Mouse (Mus musculus) heart, postnatal 0 days (tissue): Measurements from ENCODE around the gene Enox1. TPM values are rescaled to one million over a fixed set of nuclear protein-coding genes. Genes with fewer than 3 reads are reported as not detected.

Experiments
- ATAC-seq: fragments of 200-750 bp; cut with Nextera tagmentation; 2 replicates; pipeline ENCODE4 v1.8.0; 2017; ENCODE audit warnings: low read depth, moderate number of reproducible peaks, moderate library complexity; ENCODE audit not compliant: insufficient read depth
- DNase-seq: peaks from one replicate; pipeline ENCODE4 v3.0.0-alpha.2; 2016; ENCODE audit warnings: low spot score
- H3K27ac ChIP-seq: fragments of 300-500 bp; sonication (generic); 2 replicates; pipeline ENCODE4 v1.5.1; 2014; ENCODE audit warnings: low read depth, mild to moderate bottlenecking
- H3K27me3 ChIP-seq: fragments of 300-500 bp; sonication (generic); 2 replicates; pipeline ENCODE4 v1.6.1; 2014; ENCODE audit warnings: low read length, mixed read lengths; ENCODE audit not compliant: control insufficient read depth, insufficient read depth
- H3K36me3 ChIP-seq: fragments of 300-500 bp; sonication (generic); replicated peaks from 2 replicates; pipeline ENCODE4 v1.6.1; 2014; ENCODE audit warnings: low read length, mixed read lengths; ENCODE audit not compliant: control insufficient read depth, insufficient read depth
- H3K4me1 ChIP-seq: fragments of 300-500 bp; sonication (generic); 2 replicates; pipeline ENCODE4 v1.6.1; 2014; ENCODE audit warnings: antibody characterized with exemption; ENCODE audit not compliant: control insufficient read depth, insufficient read depth
- H3K4me2 ChIP-seq: fragments of 300-500 bp; sonication (generic); 2 replicates; pipeline ENCODE4 v1.6.1; 2014; ENCODE audit warnings: low read depth, mild to moderate bottlenecking, low read length, moderate library complexity
- H3K4me3 ChIP-seq: fragments of 300-500 bp; sonication (generic); 2 replicates; pipeline ENCODE4 v1.5.1; 2014; ENCODE audit warnings: low read depth, low read length
- H3K9ac ChIP-seq: fragments of 300-500 bp; sonication (generic); replicated peaks from 2 replicates; pipeline ENCODE4 v1.6.1; 2014; ENCODE audit warnings: low read depth, low read length, mixed read lengths
- H3K9me3 ChIP-seq: fragments of 300-500 bp; sonication (generic); replicated peaks from 2 replicates; pipeline ENCODE4 v1.6.1; 2016; ENCODE audit warnings: low read length; ENCODE audit not compliant: control insufficient read depth
- CTCF ChIP-seq: IDR thresholded peaks from 2 replicates; pipeline ENCODE4 v1.5.1; 2016; ENCODE audit warnings: antibody characterized with exemption, control low read depth, low read depth
- EP300 ChIP-seq: IDR thresholded peaks from 2 replicates; pipeline ENCODE4 v1.6.1; 2016; ENCODE audit warnings: antibody characterized with exemption, low read depth
- WGBS: fragments of 180-500 bp; shearing (Covaris S2); extraction: QIAGEN DNeasy Blood & Tissue Kit; methylation state at CpG from one replicate; pipeline ENCODE4 v1.1.7; 2014; 5-methylcytosine and 5-hydroxymethylcytosine counted together
- polyA plus RNA-seq: library from polyadenylated mRNA; unstranded; fragments of >200 nt; fragmentation: Nextera tagmentation; extraction: Ambion mirVana; gene quantifications from 2 replicates; pipeline ENCODE4 v1.2.1, GENCODE M21; 2015
- total RNA-seq: library from RNA; depleted of rRNA; stranded (reverse); fragments of >200 nt; gene quantifications from 2 replicates; pipeline ENCODE4 v1.2.3, GENCODE M21; 2014; ENCODE audit warnings: low replicate concordance

The Enox1 gene
- total and polyA plus RNA-seq, 2 experiments from 2014 or later = 0.83 to 2.6 TPM

GRCm38 (mm10) chr14:77718814-77719213, 562.3 kb downstream of the Enox1 start:
- H3K4me1 ChIP-seq = peaks cover 4% of the 10 kb centered on the region; the same call in 1 of the 2 replicates
- TF ChIP-seq CTCF (no peak), EP300 (no peak)
- H3K9ac ChIP-seq = no peak overlapping the region
- H3K4me3 ChIP-seq = no peak overlapping the region
- 0 out of 2 replicates have a peak, but pooled peaks have one; percentile 36 for ATAC-seq
- no peaks in the 10 kb centered on the region for H3K9me3 ChIP-seq
- WGBS = 24% methylated on average over 8 of the region's 8 CpGs
- H3K36me3 ChIP-seq = no peaks in the 10 kb centered on the region
- DNase-seq = peak; percentile 19
- H3K4me2 ChIP-seq = 0 out of 2 replicates have a peak overlapping the region, but pooled peaks have one; percentile 13
- no peaks in the 10 kb centered on the region for H3K27me3 ChIP-seq
- H3K27ac ChIP-seq = no peak overlapping the region

- WGBS = 52% methylated on average over 3 of the region's 3 CpGs
- Histone ChIP-seq H3K9me3 (no peaks in the 10 kb centered on the region; the same call in 1 of the 2 replicates), H3K4me3 (no peak overlapping the region), H3K4me2 (no peak overlapping the region), H3K27ac (no peak overlapping the region), H3K36me3 (no peaks in the 10 kb centered on the region), H3K4me1 (no peaks in the 10 kb centered on the region; the same call in 1 of the 2 replicates), H3K9ac (no peak overlapping the region), H3K27me3 (no peaks in the 10 kb centered on the region)
- no peak for TF ChIP-seq CTCF
- no peak for TF ChIP-seq EP300
- ATAC-seq (no peak), DNase-seq (no peak)
These were observed 581.5 kb downstream of the Enox1 start for GRCm38 (mm10) chr14:77738056-77738455.

- no peaks in the 10 kb centered on the region for H3K27me3 ChIP-seq
- H3K4me3 ChIP-seq = no peak overlapping the region
- WGBS = 81% methylated on average over 7 of the region's 7 CpGs
- no peaks in the 10 kb centered on the region for H3K4me1 ChIP-seq
- H3K9ac ChIP-seq = no peak overlapping the region
- no peak overlapping the region for H3K4me2 ChIP-seq
- no peak for TF ChIP-seq EP300
- no peak for TF ChIP-seq CTCF
- DNase-seq (no peak), ATAC-seq (no peak)
- no peaks in the 10 kb centered on the region; the same call in none of the 2 replicates for H3K9me3 ChIP-seq
- no peak overlapping the region for H3K27ac ChIP-seq
- H3K36me3 ChIP-seq = no peaks in the 10 kb centered on the region
These were observed 582.3 kb downstream of the Enox1 start for GRCm38 (mm10) chr14:77738751-77739365.

GRCm38 (mm10) chr14:77739376-77739775, 582.8 kb downstream of the Enox1 start:
- Histone ChIP-seq H3K4me2 (no peak overlapping the region), H3K36me3 (no peaks in the 10 kb centered on the region), H3K27ac (no peak overlapping the region), H3K4me3 (no peak overlapping the region), H3K27me3 (no peaks in the 10 kb centered on the region), H3K9me3 (no peaks in the 10 kb centered on the region; the same call in none of the 2 replicates), H3K9ac (no peak overlapping the region), H3K4me1 (no peaks in the 10 kb centered on the region)
- ATAC-seq (no peak), DNase-seq (no peak)
- TF ChIP-seq CTCF (no peak), EP300 (no peak)

GRCm38 (mm10) chr14:77744638-77745240, 588.2 kb downstream of the Enox1 start:
- Histone ChIP-seq H3K4me1 (no peaks in the 10 kb centered on the region), H3K27me3 (no peaks in the 10 kb centered on the region), H3K9me3 (no peaks in the 10 kb centered on the region; the same call in none of the 2 replicates), H3K4me2 (no peak overlapping the region), H3K4me3 (no peak overlapping the region), H3K9ac (no peak overlapping the region), H3K36me3 (no peaks in the 10 kb centered on the region), H3K27ac (no peak overlapping the region)
- ATAC-seq = no peak
- 90% methylated on average over 5 of the region's 5 CpGs for WGBS
- TF ChIP-seq CTCF = no peak
- TF ChIP-seq EP300 = no peak
- DNase-seq = no peak
